Mouse (Mus musculus) natural killer cell, adult 2 months (primary cell): Measurements from ENCODE around the gene Rsbn1.
A peak's percentile ranks its signal among the peaks of the same experiment; 100 is the strongest.

Experiments used
- DNase-seq, 2 experiments: peaks; one replicate each; pipeline ENCODE4 v3.0.0; 2022; ENCODE audit warnings: low spot score in 2 of 2

The Rsbn1 gene

DNA sequence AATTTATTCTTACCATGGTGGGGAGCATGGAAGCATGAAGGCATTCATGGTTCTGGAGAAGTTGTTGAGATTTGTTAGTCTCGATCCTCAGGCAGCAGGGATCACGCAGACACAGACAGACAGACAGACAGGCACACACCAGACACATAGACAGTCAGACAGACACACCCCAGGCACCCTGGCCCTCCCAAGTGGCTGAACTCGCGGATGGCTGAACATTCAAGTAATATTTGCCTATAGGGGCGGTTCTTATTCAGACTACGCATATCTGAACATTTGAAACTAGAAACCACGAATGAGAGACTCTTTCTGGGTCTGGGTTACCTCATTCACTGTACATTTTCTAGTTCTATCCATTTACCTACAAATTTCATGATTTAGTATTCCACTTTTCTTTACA, 34.7 kb downstream of the Rsbn1 start:
- DNase-seq: peak in 1 of 2 experiments; percentile 24

- no peak for DNase-seq
Observed at GRCm38 (mm10) chr3:103960622-103961021, 46.7 kb downstream of the Rsbn1 start.

DNA sequence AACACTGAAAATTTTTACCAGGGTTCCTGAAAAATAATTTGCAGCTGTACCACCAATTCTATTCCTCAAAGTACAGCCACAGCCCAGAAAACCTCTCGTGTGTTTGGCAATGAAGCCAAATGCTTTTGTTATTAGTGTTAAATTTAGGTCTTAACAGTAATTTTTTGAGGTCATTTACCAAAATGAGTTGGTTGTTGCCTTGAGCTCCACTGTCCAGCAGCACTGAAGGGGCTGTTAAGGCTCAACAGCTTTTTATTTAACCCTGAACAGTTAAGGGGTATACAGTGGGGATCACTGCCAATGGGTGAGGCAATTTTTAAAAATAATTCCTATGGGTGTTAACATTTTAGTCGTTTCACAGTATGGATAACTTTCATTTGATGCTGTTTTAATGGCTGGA, 53.3 kb downstream of the Rsbn1 start:
- DNase-seq: no peak

DNA sequence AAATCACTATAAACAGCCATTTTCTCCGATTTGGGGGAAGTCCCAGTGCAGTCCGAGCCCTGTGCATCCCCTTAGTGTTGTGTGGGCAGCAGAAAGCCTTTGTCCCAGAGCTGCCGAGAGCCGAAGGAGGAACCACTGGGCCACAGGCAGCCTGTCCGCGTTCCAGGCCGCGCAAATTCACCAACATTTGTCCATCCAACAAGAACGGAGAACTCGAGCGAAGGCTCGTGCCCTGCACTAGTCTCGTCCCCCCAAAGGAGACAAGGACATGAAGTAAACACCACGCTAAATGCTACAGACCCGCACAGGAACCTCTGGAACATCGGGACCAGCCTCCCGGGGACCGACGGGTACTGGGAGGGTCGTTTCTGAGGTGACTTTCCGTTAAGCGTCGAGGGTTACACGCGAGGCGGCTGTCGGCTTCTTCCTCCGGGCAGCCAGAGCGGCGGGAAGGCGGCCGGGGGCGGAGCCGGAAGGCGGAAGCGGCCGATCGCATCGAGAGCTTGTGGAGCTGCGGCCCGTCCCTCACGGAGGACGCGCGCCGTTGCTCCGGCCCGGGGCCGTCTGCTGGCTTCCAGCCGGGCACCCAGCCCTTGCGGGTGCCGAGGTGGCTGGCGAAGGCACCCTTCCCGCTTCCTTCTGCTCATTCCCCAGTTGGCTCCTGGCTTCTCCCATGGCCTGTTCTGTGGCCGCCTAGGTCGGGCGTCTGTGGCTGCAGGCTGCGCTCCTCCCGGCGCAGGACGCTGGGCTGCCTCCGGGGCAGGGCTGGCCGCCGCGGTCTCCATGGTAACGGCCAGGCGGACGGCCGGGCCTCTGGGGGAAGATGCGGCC, 54.2 kb downstream of the Rsbn1 start, which contains the start of gene Phtf1:
TSS of gene Phtf1 (plus strand) at position 250 of the 831 bp plus-strand sequence.
- DNase-seq: peak; percentile 76 to 83

GRCm38 (mm10) chr3:103968701-103969100, 54.8 kb downstream of the Rsbn1 start:
- no peak for DNase-seq

- DNase-seq: no peak
Observed at GRCm38 (mm10) chr3:103971157-103971556, 57.2 kb downstream of the Rsbn1 start.

DNA sequence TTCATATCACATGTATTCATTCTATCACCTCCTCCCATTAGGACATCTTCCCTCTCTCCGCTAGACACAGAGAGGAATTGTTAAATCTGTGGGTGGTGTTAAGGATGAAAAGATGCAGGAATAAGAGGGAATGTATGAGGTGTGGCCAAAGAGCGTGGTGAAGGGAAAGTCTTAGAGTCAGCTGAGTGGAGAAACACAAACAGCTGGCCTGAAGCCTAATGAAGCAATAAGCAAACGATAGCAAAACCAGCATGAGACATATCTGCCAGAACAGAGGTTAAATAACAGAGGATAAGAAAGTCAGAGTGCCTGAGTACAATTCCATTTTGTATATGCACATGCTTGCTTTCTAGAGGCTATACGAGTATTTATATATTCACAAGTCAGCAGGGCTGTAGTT, 70.6 kb downstream of the Rsbn1 start:
- DNase-seq: no peak

- DNase-seq: no peak
Observed at GRCm38 (mm10) chr3:103985194-103985593, 71.3 kb downstream of the Rsbn1 start.

DNA sequence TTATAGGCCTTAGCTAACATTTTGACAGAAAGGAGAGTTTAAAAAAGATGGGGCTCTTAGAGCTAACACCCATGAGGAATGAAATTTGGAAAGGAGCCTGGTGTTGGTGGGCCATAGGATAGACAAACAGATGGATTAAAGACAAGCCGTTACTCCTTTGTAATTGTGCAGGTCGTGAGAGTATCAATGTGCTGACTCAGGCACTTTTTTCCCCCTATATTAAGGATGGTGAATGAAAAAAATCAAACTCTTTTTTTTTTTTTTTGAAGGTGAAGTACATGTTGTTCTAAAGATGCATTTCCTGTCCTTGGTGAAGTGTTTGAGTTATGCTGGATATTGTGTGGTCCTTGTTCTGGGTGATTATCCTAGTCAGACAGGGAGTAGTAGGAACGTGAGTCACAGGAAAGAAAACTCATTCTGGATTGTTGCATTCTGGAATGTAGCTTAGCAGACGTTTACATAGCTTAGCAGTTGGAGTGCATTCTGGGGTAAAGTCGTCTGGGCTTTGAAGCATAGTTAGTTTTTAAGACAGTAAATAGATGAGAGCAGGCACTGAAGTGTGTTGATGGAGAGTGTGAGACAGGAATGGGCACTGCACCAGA, 74.0 kb downstream of the Rsbn1 start:
- DNase-seq: no peak

DNA sequence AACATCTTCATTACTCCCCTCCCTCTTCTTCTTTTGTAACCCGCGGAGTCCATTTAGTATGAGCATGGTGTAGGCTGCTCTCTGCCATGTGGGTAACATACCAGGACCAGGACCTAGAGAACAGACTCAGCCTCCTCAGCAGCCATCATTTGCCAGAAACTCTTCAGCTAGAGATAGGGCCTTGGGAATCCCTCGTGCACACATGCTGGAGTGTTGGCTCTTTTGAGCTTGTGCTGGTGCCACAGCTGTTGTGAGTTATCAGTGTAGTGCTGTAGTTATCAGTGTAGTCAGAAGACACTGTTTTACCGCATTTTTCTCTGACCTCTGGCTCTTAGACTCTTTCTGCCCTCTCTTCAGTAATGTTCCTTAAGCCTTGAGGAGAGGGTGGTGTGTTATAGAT, 75.4 kb downstream of the Rsbn1 start:
- no peak for DNase-seq

DNA sequence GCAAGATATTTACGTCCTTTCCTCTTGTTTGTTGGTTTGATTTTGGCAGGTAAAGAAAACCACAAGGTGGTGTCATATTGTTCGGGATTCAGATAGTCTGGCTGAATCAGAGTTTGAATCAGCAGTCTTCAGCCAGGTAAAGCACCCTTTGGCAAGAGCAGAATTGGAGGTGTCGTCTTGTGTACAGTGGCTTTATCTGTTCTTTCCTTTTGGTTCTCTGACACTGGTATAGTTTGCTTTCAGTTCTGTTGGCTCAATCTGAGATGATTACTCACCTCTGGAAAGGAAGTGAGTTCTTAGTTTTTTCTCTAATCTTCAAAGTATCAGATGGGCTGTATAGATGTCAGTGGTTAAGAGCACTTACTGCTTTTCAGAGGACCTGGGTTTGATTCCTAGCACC, 77.4 kb downstream of the Rsbn1 start:
- DNase-seq: no peak

GRCm38 (mm10) chr3:103998724-103999123, 84.8 kb downstream of the Rsbn1 start:
- DNase-seq: no peak

DNA sequence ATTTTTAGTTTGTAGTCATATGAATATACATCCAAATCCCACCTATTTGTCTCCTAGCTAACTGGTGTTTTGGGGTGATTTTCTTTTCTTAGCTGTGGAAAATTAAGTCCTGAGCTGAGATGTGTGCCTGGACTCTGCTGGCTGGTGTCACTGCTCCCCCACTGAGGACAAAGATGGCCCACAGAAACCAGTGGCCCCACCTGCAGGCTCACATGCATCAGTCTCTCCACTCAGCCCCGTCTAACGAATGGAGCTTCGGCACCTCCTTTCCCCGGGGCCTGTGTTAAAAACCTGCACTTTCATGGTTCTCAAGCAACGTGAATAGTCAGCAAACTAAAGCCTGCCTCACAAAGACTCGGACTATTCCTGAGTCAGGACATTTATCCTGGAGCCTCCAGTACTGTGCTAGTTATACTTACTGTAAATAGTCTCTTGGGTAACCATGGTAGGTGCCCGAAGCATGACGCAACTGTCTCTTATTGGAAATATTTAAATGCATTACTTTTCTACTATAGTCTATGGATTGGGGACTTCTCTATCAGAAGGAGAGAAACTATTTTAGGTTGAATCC, 93.1 kb downstream of the Rsbn1 start:
- no peak for DNase-seq

DNA sequence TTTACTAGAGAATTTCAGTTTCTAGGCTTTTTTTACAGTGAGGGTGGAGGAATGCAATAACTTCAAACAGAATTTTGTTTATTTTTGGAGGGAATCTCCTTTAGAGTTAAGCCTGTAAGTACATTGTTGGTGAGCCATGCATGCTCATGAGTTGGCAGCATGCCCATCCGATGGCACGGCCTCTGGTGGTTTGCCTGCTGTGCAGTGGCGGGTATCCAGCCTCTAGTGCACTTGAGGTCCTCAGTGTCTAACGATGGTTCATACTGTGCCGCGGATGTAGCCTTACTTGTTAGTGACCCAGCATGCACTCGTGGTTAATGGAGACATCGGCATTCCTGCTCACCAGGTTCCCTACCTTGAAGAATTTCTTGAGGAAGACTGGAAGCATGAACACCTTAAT, 93.6 kb downstream of the Rsbn1 start:
- no peak for DNase-seq

DNA sequence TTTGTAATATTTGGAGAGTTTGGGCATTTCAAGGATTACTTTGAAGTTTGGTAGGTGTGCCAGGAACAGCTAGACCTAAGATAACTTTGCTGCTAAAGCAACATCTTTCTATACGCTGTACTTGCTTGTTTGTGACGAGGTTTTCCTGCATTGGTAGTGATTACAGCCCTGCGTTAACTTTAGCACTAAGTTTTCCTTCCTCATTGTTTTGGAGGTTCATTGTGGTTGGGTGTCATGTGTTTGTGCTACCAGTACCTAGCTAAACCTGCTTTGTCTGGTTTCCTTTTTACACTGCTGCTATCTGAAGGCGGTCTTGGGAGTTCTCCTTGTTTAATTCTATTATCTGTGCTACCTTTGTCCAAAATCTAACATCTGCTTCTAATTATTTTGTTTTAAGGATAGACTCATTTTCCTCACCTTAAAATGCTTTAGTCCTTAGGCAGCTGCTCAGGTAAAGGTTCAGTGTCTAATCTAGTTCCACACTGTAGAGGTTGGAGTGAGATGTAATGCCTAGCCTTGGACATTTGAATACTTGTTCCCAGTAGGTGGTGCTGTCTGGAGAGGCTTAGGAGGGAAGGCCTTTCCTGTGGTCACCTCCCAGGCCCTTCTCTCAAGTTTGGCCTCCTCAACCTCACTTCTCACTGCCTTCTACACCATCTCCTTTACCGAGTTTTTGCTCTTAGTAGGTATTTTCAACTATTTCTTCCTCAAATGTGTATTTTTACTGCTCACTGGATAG, 96.2 kb downstream of the Rsbn1 start:
- DNase-seq: no peak

GRCm38 (mm10) chr3:104011972-104012371, 98.1 kb downstream of the Rsbn1 start:
- DNase-seq: no peak
